Mouse (Mus musculus) liver, embryonic 11.5 days (tissue): ENCODE data around the gene Crhbp. TPM values are rescaled to one million over a fixed set of nuclear protein-coding genes. Genes with fewer than 3 reads are reported as not detected.

Experiments
- ATAC-seq: fragments of 200-750 bp; cut with Nextera tagmentation; replicated peaks from 2 replicates; pipeline ENCODE4 v1.8.0; 2017; ENCODE audit warnings: moderate number of reproducible peaks, mild to moderate bottlenecking, moderate TSS enrichment, moderate library complexity; ENCODE audit not compliant: low FRiP score
- DNase-seq: peaks from one replicate; pipeline ENCODE4 v3.0.0-alpha.2; 2017; ENCODE audit warnings: low spot score
- H3K27ac ChIP-seq: fragments of 300-500 bp; sonication (generic); 2 replicates; pipeline ENCODE4 v1.5.1; 2014; ENCODE audit warnings: mild to moderate bottlenecking, low read depth, low read length, control low read depth
- H3K27me3 ChIP-seq: fragments of 300-500 bp; sonication (generic); replicated peaks from 2 replicates; pipeline ENCODE4 v1.6.1; 2014; ENCODE audit warnings: low read length, mixed read lengths; ENCODE audit not compliant: control insufficient read depth, insufficient read depth
- H3K36me3 ChIP-seq: fragments of 300-500 bp; sonication (generic); 2 replicates; pipeline ENCODE4 v1.6.1; 2014; ENCODE audit warnings: mild to moderate bottlenecking, low read length, moderate library complexity, mixed read lengths; ENCODE audit not compliant: control insufficient read depth, insufficient read depth
- H3K4me1 ChIP-seq: fragments of 300-500 bp; sonication (generic); replicated peaks from 2 replicates; pipeline ENCODE4 v1.6.1; 2014; ENCODE audit warnings: low read length, mixed read lengths; ENCODE audit not compliant: control insufficient read depth, insufficient read depth
- H3K4me2 ChIP-seq: fragments of 300-500 bp; sonication (generic); 2 replicates; pipeline ENCODE4 v1.6.1; 2014; ENCODE audit warnings: mild to moderate bottlenecking, control low read depth, moderate library complexity
- H3K4me3 ChIP-seq: fragments of 300-500 bp; sonication (generic); 2 replicates; pipeline ENCODE4 v1.5.1; 2014; ENCODE audit warnings: low read depth, low read length, control low read depth
- H3K9ac ChIP-seq: fragments of 300-500 bp; sonication (generic); 2 replicates; pipeline ENCODE4 v1.6.1; 2014; ENCODE audit warnings: low read depth, low read length, control low read depth
- H3K9me3 ChIP-seq: fragments of 300-500 bp; sonication (generic); 2 replicates; pipeline ENCODE4 v1.6.1; 2016; ENCODE audit warnings: low read length, inconsistent platforms, mixed read lengths; ENCODE audit not compliant: control insufficient read depth
- WGBS: fragments of 180-500 bp; shearing (Covaris S2); extraction: QIAGEN DNeasy Blood & Tissue Kit; methylation state at CpG from one replicate; pipeline ENCODE4 v1.1.7; 2014; 5-methylcytosine and 5-hydroxymethylcytosine counted together
- polyA plus RNA-seq: library from polyadenylated mRNA; unstranded; fragments of >200 nt; fragmentation: Nextera tagmentation; extraction: Ambion mirVana; gene quantifications from 2 replicates; pipeline ENCODE4 v1.2.1, GENCODE M21; 2014

Crhbp gene
- polyA plus RNA-seq, 1 experiment from 2014 or later = 0.51 TPM

GRCm38 (mm10) chr13:95427499-95427898, 17.2 kb downstream of the Crhbp start:
- DNase-seq (no peak), ATAC-seq (no peak)

GRCm38 (mm10) chr13:95426421-95426820, 18.3 kb downstream of the Crhbp start:
- Histone ChIP-seq H3K27me3 (no peaks in the 10 kb centered on the region), H3K4me3 (no peak overlapping the region), H3K9me3 (no peaks in the 10 kb centered on the region), H3K4me2 (no peak overlapping the region), H3K36me3 (no peaks in the 10 kb centered on the region), H3K4me1 (no peaks in the 10 kb centered on the region), H3K9ac (no peak overlapping the region), H3K27ac (no peak overlapping the region)
- ATAC-seq = no peak
- 76% methylated on average over 6 of the region's 6 CpGs for WGBS
- no peak for DNase-seq

More at GRCm38 (mm10) chr13:95427499-95427898, 17.2 kb downstream of the Crhbp start:
- no peak overlapping the region for H3K9ac ChIP-seq
- no peaks in the 10 kb centered on the region for H3K27me3 ChIP-seq
- H3K4me2 ChIP-seq = no peak overlapping the region
- H3K4me3 ChIP-seq = no peak overlapping the region
- H3K4me1 ChIP-seq = no peaks in the 10 kb centered on the region
- 73% methylated on average over 3 of the region's 3 CpGs for WGBS
- H3K27ac ChIP-seq = no peak overlapping the region
- H3K36me3 ChIP-seq = no peaks in the 10 kb centered on the region
- no peaks in the 10 kb centered on the region for H3K9me3 ChIP-seq

GRCm38 (mm10) chr13:95425484-95425883, 19.2 kb downstream of the Crhbp start:
- Histone ChIP-seq H3K27me3 (no peaks in the 10 kb centered on the region), H3K9ac (no peak overlapping the region), H3K36me3 (no peaks in the 10 kb centered on the region), H3K4me2 (no peak overlapping the region), H3K27ac (no peak overlapping the region), H3K9me3 (no peaks in the 10 kb centered on the region), H3K4me3 (no peak overlapping the region), H3K4me1 (no peaks in the 10 kb centered on the region)
- 61% methylated on average over 6 of the region's 6 CpGs for WGBS
- DNase-seq = no peak
- ATAC-seq = no peak

- H3K4me3 ChIP-seq = no peak overlapping the region
- H3K9ac ChIP-seq = no peak overlapping the region
- DNase-seq = no peak
- no peak overlapping the region for H3K27ac ChIP-seq
- WGBS = 82% methylated on average over 7 of the region's 7 CpGs
- no peak overlapping the region for H3K4me2 ChIP-seq
- H3K27me3 ChIP-seq = no peaks in the 10 kb centered on the region
- no peaks in the 10 kb centered on the region for H3K36me3 ChIP-seq
- no peak for ATAC-seq
- H3K9me3 ChIP-seq = no peaks in the 10 kb centered on the region
- no peaks in the 10 kb centered on the region for H3K4me1 ChIP-seq
Measured at GRCm38 (mm10) chr13:95424932-95425331, 19.8 kb downstream of the Crhbp start.

- WGBS = 34% methylated on average over 8 of the region's 8 CpGs
- H3K4me2 ChIP-seq = no peak overlapping the region
Measured at GRCm38 (mm10) chr13:95419204-95419749, 25.4 kb downstream of the Crhbp start.

GRCm38 (mm10) chr13:95418575-95419203, 26.0 kb downstream of the Crhbp start:
- H3K27ac ChIP-seq = no peak overlapping the region
- no peaks in the 10 kb centered on the region; the same call in 1 of the 2 replicates for H3K27me3 ChIP-seq

More at GRCm38 (mm10) chr13:95419204-95419749, 25.4 kb downstream of the Crhbp start:
- ATAC-seq (no peak), DNase-seq (no peak)
- Histone ChIP-seq H3K4me1 (no peaks in the 10 kb centered on the region), H3K27me3 (no peaks in the 10 kb centered on the region; the same call in 1 of the 2 replicates), H3K9me3 (no peaks in the 10 kb centered on the region), H3K27ac (no peak overlapping the region), H3K4me3 (no peak overlapping the region), H3K36me3 (no peaks in the 10 kb centered on the region), H3K9ac (no peak overlapping the region)

GRCm38 (mm10) chr13:95412257-95412656, 32.5 kb downstream of the Crhbp start:
- ATAC-seq = no peak
- no peaks in the 10 kb centered on the region for H3K4me1 ChIP-seq
- no peaks in the 10 kb centered on the region for H3K9me3 ChIP-seq
- no peak overlapping the region for H3K27ac ChIP-seq
- H3K4me2 ChIP-seq = no peak overlapping the region
- H3K27me3 ChIP-seq = no peaks in the 10 kb centered on the region; the same call in 1 of the 2 replicates
- no peaks in the 10 kb centered on the region for H3K36me3 ChIP-seq
- 6% methylated on average over 2 of the region's 2 CpGs for WGBS
- no peak for DNase-seq
- no peak overlapping the region for H3K4me3 ChIP-seq
- no peak overlapping the region for H3K9ac ChIP-seq

More at GRCm38 (mm10) chr13:95418575-95419203, 26.0 kb downstream of the Crhbp start:
- no peaks in the 10 kb centered on the region for H3K9me3 ChIP-seq
- ATAC-seq (no peak), DNase-seq (no peak)
- no peak overlapping the region for H3K4me2 ChIP-seq
- no peaks in the 10 kb centered on the region for H3K36me3 ChIP-seq
- H3K4me3 ChIP-seq = no peak overlapping the region
- H3K4me1 ChIP-seq = no peaks in the 10 kb centered on the region
- 57% methylated on average over 6 of the region's 6 CpGs for whole genome bisulfite sequencing
- H3K9ac ChIP-seq = no peak overlapping the region

- no peak overlapping the region for H3K27ac ChIP-seq
- H3K4me1 ChIP-seq = no peaks in the 10 kb centered on the region
- 83% methylated on average over 7 of the region's 7 CpGs for WGBS
- no peaks in the 10 kb centered on the region for H3K36me3 ChIP-seq
- ATAC-seq (no peak), DNase-seq (no peak)
- H3K4me2 ChIP-seq = no peak overlapping the region
- no peak overlapping the region for H3K4me3 ChIP-seq
- H3K27me3 ChIP-seq = no peaks in the 10 kb centered on the region
- H3K9me3 ChIP-seq = peaks cover 6% of the 10 kb centered on the region
- H3K9ac ChIP-seq = no peak overlapping the region
Measured at GRCm38 (mm10) chr13:95393242-95393641, 51.5 kb downstream of the Crhbp start.
